Mouse (Mus musculus): ENCODE measurements at regions not wholly inside any gene's neighbourhood (a gene's known extent, or its start where the extent isn't known, plus 50 kb on each side); places are given as distances from the start of the nearest gene placed in this dataset.

GRCm38 (mm10) chr10:108033317-108033795, 121.4 kb upstream of the Otogl start:
- DNase-seq (ENCODE audit: low read depth): no peak

GRCm38 (mm10) chr10:108027506-108027905, 115.6 kb upstream of the Otogl start:
- no peak for DNase-seq (ENCODE audit: low read depth)

GRCm38 (mm10) chr10:108024227-108024626, 112.3 kb upstream of the Otogl start:
- no peak for DNase-seq (ENCODE audit: low read depth)

GRCm38 (mm10) chr10:108016552-108016951, 104.6 kb upstream of the Otogl start:
- DNase-seq (ENCODE audit: low read depth): no peak

DNA sequence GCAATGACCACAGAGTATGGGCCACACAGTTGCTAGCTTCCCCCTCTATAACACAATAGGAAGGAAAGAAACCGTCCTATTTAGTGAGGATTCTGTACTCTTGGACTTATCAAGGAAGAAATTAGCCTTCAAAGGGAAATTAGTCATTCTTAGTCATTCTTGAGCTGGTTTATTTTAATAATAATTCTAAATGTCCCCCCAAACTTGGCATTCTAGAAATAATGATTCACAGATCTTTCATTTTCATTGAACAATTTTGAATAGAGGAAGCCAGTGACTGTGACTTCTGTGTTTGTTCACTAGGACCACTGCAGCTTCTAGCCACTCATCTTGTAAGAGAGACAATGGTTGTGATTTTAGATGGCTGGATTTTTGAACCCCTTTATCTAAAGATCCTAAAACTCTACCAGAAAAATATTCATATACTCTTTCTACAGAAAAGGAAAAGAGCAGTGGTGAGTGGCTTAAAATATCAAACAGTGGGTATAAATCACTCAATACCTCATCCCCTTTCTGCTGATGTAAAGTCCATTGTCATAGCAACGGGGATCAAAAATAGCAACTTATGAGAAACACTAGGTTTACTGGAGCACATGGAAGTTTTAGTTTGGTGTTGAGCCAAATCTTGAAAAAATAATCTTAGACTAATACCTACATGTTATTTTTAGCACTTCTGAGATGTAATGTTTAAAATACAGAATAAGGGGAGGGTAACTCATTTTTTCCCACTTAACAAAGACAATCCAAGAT, 83.1 kb upstream of the Otogl start:
- no peak for DNase-seq (ENCODE audit: low read depth)

DNA sequence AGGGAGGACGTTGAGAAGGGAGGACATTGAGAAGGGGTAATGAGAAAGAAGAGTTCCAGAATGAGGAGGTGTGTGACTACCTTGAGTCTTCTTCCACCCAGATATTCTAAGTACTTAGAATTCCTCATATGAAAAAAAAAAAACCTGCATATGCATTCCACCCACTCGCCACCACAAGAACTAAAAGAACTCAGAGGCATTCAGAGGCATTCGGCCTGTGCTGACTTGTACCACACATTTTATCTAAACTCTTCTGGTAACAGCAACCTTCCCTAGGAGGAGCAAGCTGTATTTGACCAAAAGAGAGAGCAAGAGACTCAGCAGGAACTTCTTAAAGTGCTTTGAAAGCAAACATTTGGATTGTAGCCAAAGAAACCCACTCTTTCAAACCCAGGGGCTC, 80.7 kb upstream of the Otogl start:
- DNase-seq (ENCODE audit: low read depth): no peak

DNA sequence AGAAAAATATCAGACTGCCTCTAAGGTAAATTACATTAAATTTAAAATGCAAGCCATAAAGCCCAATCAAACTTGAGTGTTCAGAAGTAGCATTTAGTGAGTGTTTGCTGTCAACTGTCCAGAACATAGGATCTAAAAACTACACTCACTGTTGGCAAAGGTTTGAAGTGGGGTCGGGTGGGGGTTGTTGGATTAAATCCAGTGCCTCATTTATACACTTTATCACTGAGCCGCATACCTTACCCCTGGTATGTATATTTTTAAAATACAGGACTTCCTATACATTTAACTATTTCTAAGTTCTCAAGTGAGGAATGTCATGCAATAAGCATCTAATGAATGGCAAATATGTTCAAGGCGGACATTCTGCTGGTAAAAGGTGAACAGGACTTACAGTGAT, 78.6 kb upstream of the Otogl start:
- DNase-seq (ENCODE audit: low read depth): no peak

DNA sequence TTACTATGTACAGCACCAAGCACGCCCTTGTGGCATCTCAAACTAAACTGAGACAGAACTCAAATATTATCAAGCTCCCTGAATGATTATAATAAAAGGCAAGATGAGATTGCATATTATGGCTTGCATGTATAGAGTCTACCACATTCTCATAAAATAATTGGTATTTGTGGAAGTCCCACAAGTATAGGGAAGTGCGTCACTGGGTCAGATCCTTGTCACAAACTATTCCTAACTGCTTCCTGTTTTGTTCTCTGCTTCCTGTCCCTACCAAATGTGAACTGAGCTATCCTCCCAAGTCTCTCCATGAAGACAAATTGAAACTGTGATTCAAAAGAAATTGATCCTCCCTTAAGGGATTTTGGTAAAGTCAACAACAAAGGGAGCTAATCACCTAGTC, 78.0 kb upstream of the Otogl start:
- no peak for DNase-seq (ENCODE audit: low read depth)

- DNase-seq (ENCODE audit: low read depth): no peak
These were observed 70.7 kb upstream of the Otogl start for GRCm38 (mm10) chr10:107982632-107983031.

- DNase-seq (ENCODE audit: low read depth): no peak
These were observed 70.1 kb upstream of the Otogl start for GRCm38 (mm10) chr10:107982082-107982481.

DNA sequence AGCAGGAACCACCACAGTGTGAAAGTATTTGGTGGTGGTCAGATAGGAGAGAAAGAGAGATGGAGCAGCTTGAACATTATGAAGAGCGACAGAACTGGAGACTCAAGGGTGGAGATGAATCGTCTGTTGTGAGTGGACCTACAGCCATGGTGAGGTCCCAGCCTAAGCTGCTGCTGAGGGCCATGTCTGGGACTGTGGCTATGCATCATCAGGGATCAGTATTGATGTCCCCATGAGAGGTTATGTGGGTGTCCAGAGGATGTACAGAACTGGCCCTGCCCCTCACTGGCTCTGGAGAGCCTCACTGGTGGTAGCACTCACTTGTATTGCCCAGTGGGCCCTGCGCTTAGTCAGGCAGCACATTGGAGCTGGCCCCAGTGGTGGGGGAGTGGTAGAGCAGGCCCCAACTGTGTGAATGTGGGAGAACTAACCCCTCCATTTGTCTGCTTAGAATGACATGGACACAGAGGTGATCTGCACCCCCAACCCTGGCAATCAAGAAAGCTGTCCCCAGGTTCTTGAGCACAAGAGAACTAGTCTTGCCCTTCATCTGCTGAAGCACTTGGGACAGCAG, 64.5 kb upstream of the Otogl start:
- DNase-seq (ENCODE audit: low read depth): no peak

DNA sequence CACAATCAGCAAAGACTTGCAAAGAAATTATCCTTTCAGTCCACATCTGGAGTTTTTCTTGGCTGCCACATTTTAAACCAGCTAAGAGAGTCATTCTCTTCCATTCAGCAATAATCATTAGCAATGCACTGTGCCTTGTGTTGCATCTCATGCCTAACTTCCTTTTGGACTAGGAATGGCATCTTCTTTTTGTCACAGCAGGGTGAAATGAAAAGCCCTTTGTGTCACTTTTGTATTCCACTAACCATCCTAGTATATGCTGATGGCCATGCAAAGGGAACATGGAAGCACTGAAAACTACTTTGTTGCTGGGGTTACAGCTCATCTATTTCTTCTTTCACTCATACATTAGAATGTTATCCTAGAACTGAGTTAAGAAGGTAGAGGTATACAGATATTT, 59.8 kb upstream of the Otogl start:
- no peak for DNase-seq (ENCODE audit: low read depth)

- no peak for DNase-seq (ENCODE audit: low read depth)
These were observed 55.1 kb upstream of the Otogl start for GRCm38 (mm10) chr10:107966996-107967395.

GRCm38 (mm10) chr10:107964022-107964421, 52.1 kb upstream of the Otogl start:
- no peak for DNase-seq (ENCODE audit: low read depth)

DNA sequence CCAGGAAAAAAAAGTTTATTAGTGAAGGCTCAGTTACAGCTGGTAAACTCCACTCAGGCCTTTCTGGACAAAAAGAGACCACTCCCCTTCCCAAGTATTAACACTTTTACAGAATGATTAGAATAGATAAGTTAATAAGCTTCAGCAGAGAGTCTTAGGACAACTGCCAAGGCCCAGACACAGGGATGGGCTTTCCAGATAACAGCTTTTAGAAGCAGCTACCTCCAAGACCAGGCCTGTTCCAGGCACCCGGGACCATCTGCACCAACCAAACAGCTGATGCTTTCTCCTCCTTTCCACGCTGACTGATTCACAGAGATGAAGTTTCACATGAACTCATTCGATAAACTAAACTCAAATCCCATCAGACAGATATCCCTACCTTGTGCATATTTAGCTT, 50.2 kb upstream of the Otogl start:
- no peak for DNase-seq (ENCODE audit: low read depth)

Measured in naive thymus-derived CD4-positive, alpha-beta T cell, adult 2 months (primary cell).